Mouse (Mus musculus): ENCODE results near the gene Keap1. TPM values are rescaled to one million over a fixed set of nuclear protein-coding genes. Genes with fewer than 3 reads are reported as not detected.
A peak's percentile ranks its signal among the peaks of the same experiment; 100 is the strongest.
"Not testable (repeated sequence)": the region's sequence is repeated elsewhere in the genome, so short reads cannot be mapped to it uniquely, and the experiment has no call there.

The Keap1 gene
- total RNA-seq, 2 experiments from 2014 or later: 47.9 to 50.8 TPM

DNA sequence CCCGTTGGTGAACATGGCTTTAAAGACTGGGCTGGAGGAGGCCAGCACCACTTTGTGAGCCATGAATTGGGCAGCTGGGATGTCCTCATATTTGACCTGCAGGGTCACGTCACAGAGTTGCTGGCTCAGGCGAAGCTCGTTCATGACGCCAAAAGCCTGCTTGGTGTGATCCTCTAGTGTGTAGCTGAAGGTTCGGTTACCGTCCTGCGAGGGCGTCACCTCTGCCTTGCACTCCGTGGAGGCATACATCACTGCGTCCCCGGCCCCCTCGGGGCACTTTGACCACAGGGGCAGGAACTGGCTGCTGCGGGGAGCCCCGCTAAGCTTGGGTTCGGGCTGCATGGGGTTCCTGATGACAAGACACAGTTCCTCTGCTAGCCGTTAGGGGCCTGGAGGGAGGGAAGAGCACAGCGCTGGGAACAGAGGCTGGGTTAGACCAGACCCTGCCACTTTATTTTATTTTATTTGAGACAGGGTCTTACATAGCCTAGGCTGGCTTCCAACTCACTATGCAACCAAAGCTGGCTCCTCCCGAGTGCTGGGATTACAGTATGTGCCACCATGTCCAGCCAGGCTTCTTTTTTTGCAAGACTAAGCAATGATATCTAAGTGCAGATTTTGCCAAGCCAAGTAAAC lies 1.7 kb downstream of the Keap1 start:
- intact Hi-C loops (cut with DNase I): no loop called here
- DNase-seq (ENCODE audit: extremely low spot score in 1 of 2, low spot score in 2 of 2): peak in 1 of 2 experiments; percentile 57

DNA sequence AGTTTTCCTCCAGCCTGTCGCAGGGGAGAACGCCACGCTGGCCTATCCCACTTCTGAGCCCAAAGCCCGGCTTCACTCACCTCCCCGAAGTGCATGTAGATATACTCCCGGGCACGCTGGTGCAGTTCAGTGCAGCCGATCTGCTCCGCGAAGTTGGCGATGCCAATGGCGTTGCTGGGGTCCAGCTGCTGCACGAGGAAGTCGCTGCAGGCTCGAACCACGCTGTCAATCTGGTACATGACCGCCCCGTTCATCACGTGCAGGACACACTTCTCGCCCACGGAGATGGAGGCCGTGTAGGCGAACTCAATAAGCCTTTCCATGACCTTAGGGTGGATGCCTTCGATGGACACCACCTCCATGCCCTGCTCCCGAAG lies 2.2 kb downstream of the Keap1 start:
- intact Hi-C loops (cut with DNase I): no loop called here
- no peak for DNase-seq (ENCODE audit: extremely low spot score in 1 of 2, low spot score in 2 of 2)

DNA sequence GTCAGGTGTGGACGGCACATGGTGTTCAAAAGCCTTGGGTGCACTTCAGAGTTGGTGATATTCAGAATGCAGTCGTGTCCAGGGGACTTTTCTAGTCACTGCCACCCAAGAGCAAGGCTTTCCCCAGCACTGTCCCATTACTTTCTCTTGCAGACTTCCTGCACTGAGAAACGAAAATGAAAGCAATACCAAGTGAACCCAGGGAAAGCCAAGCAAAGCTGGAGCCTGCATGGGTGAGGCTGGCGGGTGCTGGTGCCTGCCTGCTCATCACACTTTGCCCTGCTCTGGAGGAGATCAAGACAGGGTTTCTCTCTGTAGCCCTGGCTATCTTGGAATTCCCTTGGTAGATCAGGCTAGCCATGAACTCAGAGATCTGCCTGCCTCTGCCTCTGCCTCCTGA lies 3.8 kb downstream of the Keap1 start:
- intact Hi-C loops (cut with DNase I): no loop called here
- no peak for DNase-seq (ENCODE audit: extremely low spot score in 1 of 2, low spot score in 2 of 2)

DNA sequence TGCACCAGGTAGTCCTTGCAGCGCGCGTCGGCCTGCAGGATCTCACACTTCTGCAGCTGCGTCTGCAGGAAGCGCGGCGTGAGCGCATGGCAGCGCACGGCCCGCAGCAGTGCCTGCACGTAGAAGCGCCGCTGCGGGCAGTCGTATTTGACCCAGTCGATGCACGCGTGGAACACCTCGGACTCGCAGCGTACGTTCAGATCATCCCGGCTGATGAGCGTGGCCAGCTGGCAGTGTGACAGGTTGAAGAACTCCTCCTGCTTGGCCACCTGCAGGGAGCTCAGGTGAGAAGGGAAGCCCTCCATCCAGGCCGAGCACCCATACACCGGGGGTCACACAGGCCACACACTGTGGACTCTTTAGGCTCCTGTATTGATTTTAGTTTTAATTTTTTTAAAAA lies 5.4 kb downstream of the Keap1 start:
- no peak for DNase-seq (ENCODE audit: extremely low spot score in 1 of 2, low spot score in 2 of 2)
- intact Hi-C loops (cut with DNase I): no loop called here

DNA sequence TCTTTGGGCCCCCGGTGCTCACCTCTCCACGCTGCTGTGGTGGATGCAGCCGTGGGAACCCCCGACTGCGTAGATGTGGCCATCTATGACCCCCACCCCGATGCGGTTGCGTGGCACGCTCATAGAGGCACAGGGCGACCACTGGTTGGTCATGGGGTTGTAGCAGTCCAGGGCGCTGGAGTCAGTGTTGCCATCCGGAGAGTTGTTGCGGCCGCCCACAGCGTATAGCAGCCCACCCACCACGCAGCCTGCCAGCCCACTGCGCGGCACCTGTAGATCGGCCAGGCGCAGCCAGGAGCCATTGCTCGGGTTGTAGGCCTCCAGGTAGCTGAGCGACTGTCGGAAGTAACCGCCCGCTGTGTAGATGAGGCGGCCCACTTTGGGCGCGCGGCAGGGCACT lies 5.8 kb downstream of the Keap1 start:
- intact Hi-C loops (cut with DNase I): no loop called here
- DNase-seq (ENCODE audit: extremely low spot score in 1 of 2, low spot score in 2 of 2): no peak

DNA sequence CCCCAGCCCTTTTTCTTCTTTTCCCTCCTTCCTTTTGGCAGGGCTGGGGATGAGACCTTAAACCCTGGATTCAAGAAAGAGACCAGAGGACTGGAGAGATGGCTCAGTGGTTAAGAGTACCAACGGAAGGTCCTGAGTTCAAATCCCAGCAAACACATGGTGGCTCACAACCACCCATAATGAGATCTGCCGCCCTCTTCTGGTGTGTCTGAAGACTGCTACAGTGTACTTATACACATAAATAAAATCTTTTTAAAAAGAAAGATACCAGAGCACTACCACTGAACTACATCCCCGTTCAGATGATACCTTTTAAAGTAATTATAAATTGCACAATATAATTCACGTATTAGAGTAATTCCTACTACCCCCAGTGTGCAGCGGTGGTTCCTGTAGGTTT lies 6.3 kb downstream of the Keap1 start:
- intact Hi-C loops (cut with DNase I): no loop called here
- no peak for DNase-seq (ENCODE audit: extremely low spot score in 1 of 2, low spot score in 2 of 2)

DNA sequence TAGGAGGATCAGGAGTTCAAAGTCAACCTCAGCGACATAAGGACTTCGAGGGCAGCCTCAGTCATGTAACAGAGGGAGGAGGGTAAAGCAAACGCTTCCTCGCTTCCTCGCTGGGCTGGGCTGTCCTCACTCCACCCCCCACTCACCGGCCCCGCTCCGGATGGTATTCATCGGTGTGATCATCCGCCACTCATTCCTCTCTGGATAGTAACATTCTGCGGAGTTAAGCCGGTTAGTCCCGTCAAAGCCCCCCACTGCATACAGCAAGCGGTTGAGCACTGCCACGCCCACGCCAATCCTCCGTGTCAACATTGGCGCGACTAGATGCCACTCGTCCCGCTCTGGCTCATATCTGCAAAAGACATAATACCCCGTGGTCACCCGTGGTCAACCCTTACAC lies 7.6 kb downstream of the Keap1 start:
- intact Hi-C loops (cut with DNase I): no loop called here
- DNase-seq (ENCODE audit: extremely low spot score in 1 of 2, low spot score in 2 of 2): no peak

DNA sequence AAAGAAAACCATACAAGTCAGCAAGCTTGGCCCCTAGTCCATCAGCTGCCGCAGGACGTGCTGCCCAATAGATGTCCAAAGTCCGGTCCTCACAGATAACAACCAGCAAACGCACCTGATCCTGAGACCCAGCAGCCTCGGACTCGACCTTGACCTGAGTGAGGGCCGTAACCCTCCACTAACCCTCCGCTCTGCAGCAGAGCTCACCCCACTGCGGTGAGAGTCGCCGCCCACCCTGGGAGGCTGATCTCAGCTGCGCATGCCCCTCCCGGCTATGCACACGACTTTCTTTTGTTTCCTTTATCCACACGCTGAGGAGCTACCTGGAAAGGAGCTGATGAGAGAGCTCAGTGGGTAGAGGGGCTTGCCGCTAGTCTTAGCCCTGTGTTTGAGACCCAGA lies 11.8 kb downstream of the Keap1 start:
- DNase-seq (ENCODE audit: extremely low spot score in 1 of 2, low spot score in 2 of 2): no peak

DNA sequence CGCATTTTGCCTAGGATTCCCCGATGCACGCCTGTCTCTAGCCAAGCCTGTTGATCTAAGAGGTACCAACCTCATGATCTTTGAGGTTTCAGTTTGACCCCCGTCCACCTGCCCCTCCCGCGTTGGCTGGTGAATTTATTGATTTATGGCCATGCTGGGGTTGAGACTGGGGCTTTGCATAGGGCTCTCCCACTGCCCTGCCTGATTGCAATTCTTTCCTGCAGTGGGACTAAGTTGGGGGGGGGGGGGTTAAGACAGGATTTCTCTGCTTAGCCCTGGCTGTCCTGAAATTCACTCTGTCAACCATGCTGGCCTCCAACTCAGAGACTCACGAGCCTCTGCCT lies 13.8 kb downstream of the Keap1 start:
- no peak for DNase-seq (ENCODE audit: extremely low spot score in 1 of 2, low spot score in 2 of 2)
- intact Hi-C loops (cut with DNase I): no loop called here

More for the DNA sequence above, 11.8 kb downstream of the Keap1 start:
- intact Hi-C loops (cut with DNase I): no loop called here

DNA sequence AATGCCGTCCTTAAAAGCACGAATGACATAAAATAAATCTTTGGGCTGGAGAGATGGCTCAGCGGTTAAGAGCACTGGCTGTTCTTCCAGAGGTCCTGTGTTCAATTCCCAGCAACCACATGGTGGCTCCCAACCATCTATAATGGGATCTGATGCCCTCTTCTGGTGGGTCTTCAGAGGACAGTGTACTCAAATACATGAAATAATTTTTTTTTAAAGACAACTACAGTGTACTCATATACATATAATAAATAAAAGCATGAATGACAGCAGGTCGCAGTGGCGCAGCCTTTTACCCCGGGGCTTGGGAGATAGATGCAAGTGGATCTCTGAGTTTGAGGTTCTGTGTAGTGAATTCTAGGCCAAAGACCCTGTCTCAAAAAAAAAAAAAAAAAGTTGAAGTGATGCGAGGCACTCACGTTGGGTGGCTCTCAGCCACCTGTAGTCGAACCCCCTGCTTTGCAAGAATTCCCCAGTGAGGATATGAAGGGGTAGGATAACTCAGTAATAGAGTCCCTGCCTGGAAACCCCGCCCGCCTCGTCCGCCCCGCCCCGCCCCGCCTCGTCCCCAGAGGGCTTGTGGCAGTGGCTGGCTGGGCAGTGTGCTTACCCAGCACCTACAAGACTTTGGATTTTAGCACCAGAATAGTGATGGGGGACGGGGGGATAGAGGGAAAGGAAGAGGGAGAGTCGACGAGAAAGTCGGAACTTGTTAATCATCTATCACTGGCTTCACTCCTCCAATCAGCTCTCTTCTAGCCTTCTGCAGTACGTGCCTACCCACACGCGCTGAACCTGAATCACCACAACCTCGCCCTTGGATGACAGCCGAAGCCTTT lies 14.4 kb downstream of the Keap1 start:
- intact Hi-C loops (cut with DNase I): no loop called here
- DNase-seq (ENCODE audit: extremely low spot score in 1 of 2, low spot score in 2 of 2): no peak

DNA sequence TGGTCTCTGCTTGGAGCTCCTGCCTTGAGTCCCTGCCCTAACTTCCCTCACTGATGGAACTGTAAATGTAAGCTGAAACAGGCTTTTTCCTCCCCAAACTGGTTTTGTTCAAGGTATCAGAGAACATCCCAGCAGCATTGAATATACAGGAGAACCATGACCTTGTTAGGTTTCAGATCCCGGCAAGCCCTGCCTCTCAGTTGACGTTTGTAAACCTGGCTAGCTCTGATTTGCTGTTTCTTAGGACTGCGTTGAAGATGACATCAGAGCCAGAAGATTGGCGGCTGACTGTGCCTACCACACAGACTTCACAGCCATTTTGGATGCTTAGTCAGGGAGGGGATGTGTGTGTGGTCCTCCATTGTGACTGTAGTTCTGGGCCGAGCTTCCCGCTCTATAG lies 15.3 kb downstream of the Keap1 start:
- intact Hi-C loops (cut with DNase I): no loop called here
- DNase-seq (ENCODE audit: extremely low spot score in 1 of 2, low spot score in 2 of 2): no peak

DNA sequence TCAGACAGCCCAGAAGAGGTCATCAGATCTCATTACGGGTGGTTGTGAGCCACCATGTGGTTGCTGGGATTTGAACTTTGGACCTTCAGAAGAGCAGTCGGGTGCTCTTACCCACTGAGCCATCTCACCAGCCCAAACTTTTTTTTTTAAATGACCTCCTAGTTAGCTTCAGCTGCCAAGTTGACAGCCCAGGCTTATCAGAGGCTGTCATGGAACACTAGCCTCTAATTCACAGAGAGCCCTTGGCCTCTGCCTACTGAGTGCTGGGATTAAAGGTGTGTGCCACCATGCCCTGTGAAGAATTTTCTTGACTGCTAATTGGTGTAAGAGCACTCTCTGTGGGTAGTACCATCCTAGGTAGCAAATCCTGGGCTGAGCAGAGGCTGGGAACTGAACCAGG lies 15.7 kb downstream of the Keap1 start:
- intact Hi-C loops (cut with DNase I); DNase-seq (ENCODE audit: extremely low spot score in 1 of 2, low spot score in 2 of 2): not testable (repeated sequence)

DNA sequence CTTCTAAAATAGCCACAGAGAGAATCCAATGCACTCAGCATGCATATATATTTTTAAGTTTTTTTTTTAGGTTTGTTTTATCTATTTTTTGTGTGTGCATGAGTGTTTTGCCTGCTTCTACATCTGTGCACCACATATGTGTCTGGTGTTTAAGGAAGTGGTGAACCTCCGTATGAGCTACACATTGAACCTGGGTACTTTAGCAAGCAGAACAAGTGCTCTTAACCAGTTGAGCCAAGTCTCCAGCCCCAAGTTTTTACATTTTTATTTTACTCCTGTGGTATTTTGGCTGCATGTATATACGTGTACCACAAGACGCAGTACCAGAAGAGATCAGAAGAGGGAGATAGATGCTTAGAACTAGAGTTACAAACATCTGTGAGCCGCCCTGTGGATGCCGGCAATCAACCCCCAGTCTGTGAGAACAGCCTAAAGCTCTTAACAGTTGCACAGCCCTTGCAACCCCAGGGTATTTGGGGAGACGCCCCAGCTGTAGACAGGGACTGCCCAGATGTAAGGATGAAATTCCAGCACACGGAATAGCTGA lies 17.7 kb downstream of the Keap1 start:
- DNase-seq (ENCODE audit: extremely low spot score in 1 of 2, low spot score in 2 of 2): no peak
- intact Hi-C loops (cut with DNase I): no loop called here

DNA sequence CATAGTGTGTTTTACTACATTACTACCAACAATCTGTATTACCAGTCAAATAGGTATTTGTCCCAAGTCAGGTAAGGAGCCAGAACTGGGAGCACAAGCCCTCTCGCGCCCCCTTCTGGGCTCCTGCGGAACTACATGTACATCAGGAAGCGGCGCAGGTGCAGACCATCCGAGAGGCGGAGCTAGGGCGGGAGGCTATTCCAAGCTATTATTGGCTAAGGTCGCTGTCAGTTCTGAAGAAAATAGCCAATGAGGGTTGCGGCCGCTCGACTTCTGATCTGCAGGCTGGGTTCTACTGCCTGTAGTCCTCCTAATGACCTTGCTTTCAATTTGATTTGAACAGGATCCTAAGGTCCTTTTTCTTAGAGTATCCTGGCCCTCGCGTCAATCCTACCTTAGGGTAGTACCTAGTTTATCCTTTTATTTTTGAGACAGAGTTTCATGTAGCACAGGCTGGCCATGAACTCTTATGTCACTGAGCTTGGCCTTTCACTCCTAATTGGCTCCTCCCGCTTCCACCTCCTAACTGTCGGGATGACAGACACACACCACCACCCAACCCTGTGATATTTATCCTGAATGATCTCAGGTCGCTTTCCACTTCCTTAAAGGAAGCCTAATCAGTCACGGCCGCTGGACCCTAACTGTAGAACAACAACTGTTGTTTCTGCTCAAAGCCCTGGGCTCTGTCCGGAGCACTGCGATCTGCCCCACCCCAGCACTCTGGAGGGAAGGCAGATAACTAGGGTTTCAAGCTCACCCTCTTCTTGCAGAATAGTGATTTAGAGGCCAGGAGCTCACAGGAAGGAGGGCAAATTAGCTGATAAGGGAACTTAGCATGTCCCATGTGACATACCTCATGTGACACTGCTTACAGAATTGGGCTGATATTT lies 18.4 kb downstream of the Keap1 start:
- peak; percentile 89 to 91 for DNase-seq (ENCODE audit: extremely low spot score in 1 of 2, low spot score in 2 of 2)
- intact Hi-C loops (cut with DNase I): no loop called here

DNA sequence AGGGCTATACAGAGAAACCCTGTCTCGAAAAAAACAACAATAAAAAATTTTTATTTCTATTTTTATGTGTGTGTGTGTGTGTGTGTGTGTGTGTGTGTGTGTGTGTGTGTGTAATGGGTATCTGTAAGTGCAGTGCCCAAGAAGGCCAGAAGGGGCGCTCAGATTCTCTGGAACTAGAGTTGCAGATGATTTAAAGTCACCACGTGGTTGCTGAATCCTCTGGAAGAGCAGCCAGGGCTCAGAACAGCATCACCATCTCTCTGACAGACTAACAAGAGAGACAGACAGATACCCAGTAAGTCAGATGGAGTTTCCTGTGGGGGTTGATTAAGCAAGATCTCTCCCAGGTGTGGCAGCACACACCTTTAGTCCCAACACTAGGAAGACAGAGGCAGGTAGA lies 19.3 kb downstream of the Keap1 start:
- intact Hi-C loops (cut with DNase I): no loop called here
- DNase-seq (ENCODE audit: extremely low spot score in 1 of 2, low spot score in 2 of 2): no peak

DNA sequence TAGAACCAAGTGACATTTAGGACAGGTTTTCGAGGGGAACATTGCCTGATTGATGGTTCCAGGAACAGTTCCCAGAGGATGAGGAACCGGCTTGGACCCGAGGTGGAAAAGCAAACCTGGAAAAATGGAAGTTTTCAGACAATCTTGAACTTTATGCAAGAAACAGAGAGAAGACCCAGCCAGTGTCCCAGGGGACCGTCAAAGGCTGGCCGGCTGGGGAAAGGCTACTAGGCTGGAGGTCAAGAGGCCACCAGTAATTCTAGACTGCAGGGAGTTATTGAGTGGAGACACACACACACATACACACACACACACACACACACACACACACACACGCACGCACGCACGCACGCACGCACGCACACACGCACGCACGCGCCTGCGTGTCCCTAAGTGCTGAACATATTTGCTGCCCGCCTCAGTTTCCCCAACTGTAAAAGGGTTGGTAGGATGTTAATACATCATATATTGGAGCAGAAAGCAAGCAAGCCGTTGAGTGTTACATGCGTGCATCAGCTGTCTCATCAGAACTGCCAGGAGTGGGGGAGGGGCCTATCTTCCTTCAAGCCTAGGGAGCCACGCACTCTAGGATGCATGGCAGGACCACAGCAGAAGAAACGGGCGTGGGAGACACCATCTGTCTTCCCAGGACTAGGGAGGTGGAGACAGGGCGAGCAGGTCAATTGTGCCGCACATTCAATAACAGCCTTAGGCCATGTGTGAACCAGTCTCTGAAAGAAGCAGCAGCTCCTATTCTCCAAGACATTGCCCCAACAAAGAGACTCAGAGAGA lies 22.9 kb downstream of the Keap1 start:
- intact Hi-C loops (cut with DNase I): no loop called here
- no peak for DNase-seq (ENCODE audit: extremely low spot score in 1 of 2, low spot score in 2 of 2)

DNA sequence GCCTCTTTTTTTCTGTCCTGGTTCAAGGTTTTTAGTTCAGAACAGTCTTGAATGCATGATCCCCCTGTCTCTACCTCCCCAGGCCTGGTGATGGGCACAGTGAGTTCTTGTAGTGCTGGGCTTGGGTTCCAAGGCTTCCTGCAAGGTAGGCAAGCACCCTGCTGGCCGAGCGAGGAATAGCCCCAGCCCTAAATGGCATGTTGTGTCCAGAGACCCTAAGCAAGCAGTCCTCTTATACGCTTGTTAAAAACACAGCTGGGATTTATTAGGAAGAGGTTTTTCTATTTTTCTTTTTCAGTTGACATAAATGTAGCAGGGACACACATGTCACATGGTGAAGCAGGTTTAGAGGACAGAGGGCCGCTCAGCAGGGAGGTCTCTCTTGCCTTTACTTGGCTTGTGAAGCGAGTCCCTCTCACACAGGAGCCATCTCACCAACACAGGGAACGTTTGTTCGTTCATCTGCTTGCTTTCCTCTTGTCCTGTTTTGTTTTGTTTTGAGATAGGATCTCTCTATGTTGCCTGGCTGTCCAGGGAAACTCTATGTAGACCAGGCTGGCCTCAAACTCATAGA lies 25.5 kb downstream of the Keap1 start:
- no peak for DNase-seq (ENCODE audit: extremely low spot score in 1 of 2, low spot score in 2 of 2)
- intact Hi-C loops (cut with DNase I): no loop called here

DNA sequence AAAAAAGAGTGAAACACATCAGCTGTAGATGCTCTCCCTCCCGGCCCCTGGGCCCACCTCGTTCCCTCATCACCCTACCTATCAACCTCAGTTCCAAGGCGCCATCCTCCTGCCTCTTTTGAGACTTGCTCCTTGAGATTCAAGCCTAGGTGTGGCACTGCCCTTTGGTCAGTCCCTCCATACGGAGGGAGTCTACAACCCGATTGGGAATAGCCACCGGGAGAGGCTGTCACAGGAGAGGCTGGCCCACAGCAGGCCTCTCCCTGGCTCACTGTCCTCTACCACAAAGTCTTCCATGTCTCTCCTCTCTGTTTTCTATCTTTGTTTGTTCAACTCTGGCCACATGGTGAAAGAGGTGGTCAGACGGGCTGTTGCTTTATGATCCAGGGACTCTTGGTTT lies 27.5 kb downstream of the Keap1 start:
- DNase-seq (ENCODE audit: extremely low spot score in 1 of 2, low spot score in 2 of 2): no peak
- intact Hi-C loops (cut with DNase I): no loop called here

All from left cerebral cortex, postnatal 10 days (tissue).